In the genomic region with DNA sequence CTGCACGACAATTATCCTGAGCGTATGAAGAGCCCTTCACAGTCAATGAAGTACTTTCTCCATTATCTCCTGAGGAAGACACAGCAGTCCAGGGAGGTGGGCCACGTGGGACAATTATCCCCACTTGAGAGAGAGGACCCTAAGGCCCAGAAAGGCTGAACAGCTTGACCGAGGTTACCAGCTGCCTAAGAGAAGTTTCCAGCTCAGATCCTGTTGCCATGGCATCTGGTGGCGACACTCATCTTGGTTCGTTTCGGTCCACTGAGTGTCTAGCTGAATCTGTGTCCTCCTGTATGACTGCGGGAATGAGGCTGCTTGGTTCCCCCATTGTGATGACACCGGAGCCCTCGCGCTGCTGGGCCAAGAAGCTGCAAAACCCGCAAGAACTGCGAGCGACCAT, we compare ENCODE assay signal across 27 mouse cellular contexts.
DNase-seq lines count a peak whose midpoint lies in the region; ATAC-seq and TF ChIP-seq lines count a peak whose summit lies in the region.
"Had no signal": no experiment of that assay in that cellular context is flagged by ENCODE, and none has a peak within 500 bp of the region (broad histone marks: within the 10 kb centered on the region; RNA-seq: fewer than 3 reads in every experiment).

No protein-coding gene starts in this region.

- H3K27ac ChIP-seq in hindbrain, embryonic 11.5 days (ENCODE audit: low read depth, low read length) = no peak overlapping the region
- H3K27ac ChIP-seq in hindbrain, embryonic 12.5 days = no peak overlapping the region
- H3K27ac ChIP-seq in CH12.LX (ENCODE audit: insufficient read depth, low read depth) = no peak overlapping the region
- no peak overlapping the region for H3K27ac ChIP-seq in hindbrain, postnatal 0 days
- 0 out of 2 replicates have a peak overlapping the region, but pooled peaks have one; percentile 14 for H3K27ac ChIP-seq in midbrain, embryonic 16.5 days (ENCODE audit: low read length)
- H3K27ac ChIP-seq in gastrocnemius, adult 2 months = no peak overlapping the region
- H3K27ac ChIP-seq: embryonic facial prominence, embryonic 15.5 days; heart, adult 2 months; limb, embryonic 12.5 days; midbrain, embryonic 12.5 days had no signal

- in situ Hi-C loops in CH12.LX (cut with MboI; ENCODE audit: low pct_ligation_motif_present, low pct_unique_long_range_greater_than_20kb, low sequenced_read_pairs) = no loop called here

- no peak for ATAC-seq in hindbrain, embryonic 11.5 days (ENCODE audit: low FRiP score)
- ATAC-seq in hindbrain, embryonic 12.5 days (ENCODE audit: low FRiP score) = no peak
- peak; percentile 22; the same call in 1 of the 2 replicates for ATAC-seq in hindbrain, postnatal 0 days
- ATAC-seq in midbrain, embryonic 16.5 days = 0 out of 2 replicates have a peak, but pooled peaks have one; percentile 18
- ATAC-seq: CD4-positive, CD25-positive, alpha-beta regulatory T cell, adult 4 months; forebrain, embryonic 16.5 days; inflammation-experienced regulatory T-cells, adult 6 months; liver, postnatal 0 days had no signal

- H3K4me2 ChIP-seq in hindbrain, embryonic 11.5 days (replicated peaks; ENCODE audit: low read depth, low read length) = no peak overlapping the region
- no peak overlapping the region for H3K4me2 ChIP-seq in hindbrain, embryonic 12.5 days (replicated peaks)
- no peak overlapping the region for H3K4me2 ChIP-seq in CH12.LX (ENCODE audit: insufficient read depth, low read depth, poor library complexity, severe bottlenecking)
- H3K4me2 ChIP-seq in hindbrain, postnatal 0 days (ENCODE audit: low read depth, low read length) = no peak overlapping the region
- H3K4me2 ChIP-seq in midbrain, embryonic 16.5 days (ENCODE audit: low read length) = no peak overlapping the region
- H3K4me2 ChIP-seq: embryonic facial prominence, embryonic 15.5 days; limb, embryonic 12.5 days; liver, embryonic 11.5 days; midbrain, embryonic 12.5 days had no signal

- no peaks in the 10 kb centered on the region for H3K9me3 ChIP-seq in hindbrain, embryonic 11.5 days (ENCODE audit: control insufficient read depth, low read length)
- H3K9me3 ChIP-seq in hindbrain, embryonic 12.5 days (replicated peaks) = no peaks in the 10 kb centered on the region
- no peaks in the 10 kb centered on the region for H3K9me3 ChIP-seq in CH12.LX (replicated peaks; ENCODE audit: low read length)
- no peaks in the 10 kb centered on the region for H3K9me3 ChIP-seq in hindbrain, postnatal 0 days (ENCODE audit: low read length)
- no peaks in the 10 kb centered on the region for H3K9me3 ChIP-seq in midbrain, embryonic 16.5 days (replicated peaks; ENCODE audit: control insufficient read depth, low read length, poor library complexity, severe bottlenecking)
- H3K9me3 ChIP-seq: embryonic facial prominence, embryonic 15.5 days; limb, embryonic 12.5 days; midbrain, embryonic 12.5 days had no signal

- WGBS in hindbrain, embryonic 11.5 days = 78% methylated on average over 14 of the region's 14 CpGs
- 67% methylated on average over 14 of the region's 14 CpGs for WGBS in hindbrain, embryonic 12.5 days
- 57% methylated on average over 14 of the region's 14 CpGs for WGBS in hindbrain, postnatal 0 days
- WGBS in midbrain, embryonic 16.5 days = 57% methylated on average over 14 of the region's 14 CpGs

- TF ChIP-seq RAD21 in CH12.LX (IDR thresholded peaks at IDR 0.05; ENCODE audit: low read depth, low read length) = no peak

- dilution Hi-C loops in CH12.LX (cut with MboI; ENCODE audit: extremely low pct_ligation_motif_present, extremely low pct_unique_long_range_greater_than_20kb, low sequenced_read_pairs) = no loop called here

- no peak overlapping the region for H3K4me3 ChIP-seq in hindbrain, embryonic 11.5 days (ENCODE audit: low read depth, low read length)
- no peak overlapping the region for H3K4me3 ChIP-seq in hindbrain, embryonic 12.5 days
- H3K4me3 ChIP-seq in CH12.LX (replicated peaks in 1 of 3; ENCODE audit: low read depth in 2 of 3, low read length in 2 of 3, poor library complexity in 1 of 3) = no peak overlapping the region
- H3K4me3 ChIP-seq in hindbrain, postnatal 0 days (ENCODE audit: low read length) = no peak overlapping the region
- H3K4me3 ChIP-seq in midbrain, embryonic 16.5 days (ENCODE audit: low read depth, low read length) = no peak overlapping the region
- H3K4me3 ChIP-seq in gastrocnemius, adult 2 months = no peak overlapping the region
- H3K4me3 ChIP-seq: embryonic facial prominence, embryonic 15.5 days; heart, adult 2 months; limb, embryonic 12.5 days; midbrain, embryonic 12.5 days had no signal

- peak; percentile 18 for DNase-seq in hindbrain, embryonic 11.5 days (ENCODE audit: low spot score)
- peak; percentile 39 for DNase-seq in CH12.LX (ENCODE audit: extremely low read depth)
- DNase-seq in hindbrain, postnatal 0 days (ENCODE audit: low spot score) = peak; percentile 40
- DNase-seq in urinary bladder, adult 18-20 months (ENCODE audit: low spot score in 2 of 2) = no peak
- DNase-seq in right cerebral cortex, postnatal 14 days = no peak
- DNase-seq in gastrocnemius, adult 2 months = no peak
- DNase-seq: adrenal gland, postnatal 36 days; cerebellum, adult 2 months; cerebellum, postnatal 25 days; gastrocnemius, postnatal 25 days; heart, adult 2 months; heart, postnatal 36 days; kidney, adult 2 months; kidney, postnatal 10 days; liver, postnatal 0 days; lung, postnatal 10 days; right cerebral cortex, postnatal 25 days; thymus, postnatal 25 days had no signal

- TF ChIP-seq CTCF in CH12.LX (conservative IDR thresholded peaks at IDR 0.05 in 1 of 2, IDR thresholded peaks at IDR 0.05 in 1 of 2; ENCODE audit: low read depth in 2 of 2, low read length in 2 of 2) = no peak
- TF ChIP-seq CTCF in hindbrain, postnatal 0 days (IDR thresholded peaks at IDR 0.05; ENCODE audit: low read depth) = no peak
- TF ChIP-seq CTCF in gastrocnemius, adult 2 months (IDR thresholded peaks at IDR 0.05) = no peak

- no peaks in the 10 kb centered on the region for H3K27me3 ChIP-seq in hindbrain, embryonic 11.5 days (ENCODE audit: control insufficient read depth, insufficient read depth, low read length)
- no peaks in the 10 kb centered on the region for H3K27me3 ChIP-seq in hindbrain, embryonic 12.5 days
- H3K27me3 ChIP-seq in CH12.LX (replicated peaks) = peaks cover 11% of the 10 kb centered on the region
- H3K27me3 ChIP-seq in hindbrain, postnatal 0 days (ENCODE audit: insufficient read depth, low read length) = no peaks in the 10 kb centered on the region
- no peaks in the 10 kb centered on the region for H3K27me3 ChIP-seq in midbrain, embryonic 16.5 days (ENCODE audit: control insufficient read depth, insufficient read depth, low read depth, low read length)
- H3K27me3 ChIP-seq: embryonic facial prominence, embryonic 15.5 days had no signal

- H3K36me3 ChIP-seq in hindbrain, embryonic 11.5 days (ENCODE audit: control insufficient read depth, insufficient read depth, low read length) = no peaks in the 10 kb centered on the region
- H3K36me3 ChIP-seq in hindbrain, embryonic 12.5 days = no peaks in the 10 kb centered on the region
- no peaks in the 10 kb centered on the region for H3K36me3 ChIP-seq in CH12.LX (replicated peaks in 1 of 2; ENCODE audit: control insufficient read depth in 1 of 2, insufficient read depth in 1 of 2, low read length in 1 of 2)
- H3K36me3 ChIP-seq in hindbrain, postnatal 0 days (ENCODE audit: insufficient read depth, low read length) = no peaks in the 10 kb centered on the region
- H3K36me3 ChIP-seq in midbrain, embryonic 16.5 days (ENCODE audit: control insufficient read depth, insufficient read depth, low read length) = no peaks in the 10 kb centered on the region
- H3K36me3 ChIP-seq: embryonic facial prominence, embryonic 15.5 days; limb, embryonic 12.5 days; midbrain, embryonic 12.5 days had no signal

- TF ChIP-seq EP300 in CH12.LX (IDR thresholded peaks at IDR 0.05; ENCODE audit: low read length) = no peak

- H3K79me2 ChIP-seq in CH12.LX (replicated peaks; ENCODE audit: control insufficient read depth, extremely low read depth, insufficient read depth, poor library complexity, severe bottlenecking) = no peaks in the 10 kb centered on the region

- no peak for TF ChIP-seq POLR2A in CH12.LX (IDR thresholded peaks at IDR 0.05; ENCODE audit: low read depth, low read length)

- no peak overlapping the region for H3K9ac ChIP-seq in hindbrain, embryonic 11.5 days (ENCODE audit: low read depth, low read length)
- no peak overlapping the region for H3K9ac ChIP-seq in hindbrain, embryonic 12.5 days
- H3K9ac ChIP-seq in CH12.LX (ENCODE audit: insufficient read depth, low read depth) = no peak overlapping the region
- H3K9ac ChIP-seq in hindbrain, postnatal 0 days (replicated peaks; ENCODE audit: low read length) = no peak overlapping the region
- no peak overlapping the region for H3K9ac ChIP-seq in midbrain, embryonic 16.5 days (ENCODE audit: low read depth, low read length)
- H3K9ac ChIP-seq: embryonic facial prominence, embryonic 15.5 days; limb, embryonic 12.5 days; liver, postnatal 0 days; midbrain, embryonic 12.5 days had no signal

- 0 out of 2 replicates have a peak, but pooled peaks cover 2% of the 10 kb centered on the region for H3K4me1 ChIP-seq in hindbrain, embryonic 11.5 days (replicated peaks; ENCODE audit: control insufficient read depth, insufficient read depth, low read length)
- 0 out of 2 replicates have a peak, but pooled peaks cover 5% of the 10 kb centered on the region for H3K4me1 ChIP-seq in hindbrain, embryonic 12.5 days
- H3K4me1 ChIP-seq in CH12.LX (ENCODE audit: control insufficient read depth in 1 of 2, insufficient read depth in 2 of 2) = peaks cover 3 to 12% of the 10 kb centered on the region in 2 experiments; a peak in 2 of 4 replicates
- H3K4me1 ChIP-seq in hindbrain, postnatal 0 days (ENCODE audit: insufficient read depth, low read length) = peaks cover 12% of the 10 kb centered on the region
- H3K4me1 ChIP-seq in midbrain, embryonic 16.5 days (ENCODE audit: control insufficient read depth, insufficient read depth, low read length) = peaks cover 7% of the 10 kb centered on the region
- H3K4me1 ChIP-seq: embryonic facial prominence, embryonic 15.5 days had no signal

- intact Hi-C loops in gastrocnemius, adult 2 months (cut with DNase I) = no loop called here

TF ChIP-seq in CH12.LX, 34 proteins besides CTCF, POLR2A, EP300 and RAD21:
- TF ChIP-seq ZMIZ1 (IDR thresholded peaks at IDR 0.05; ENCODE audit: low read depth, low read length) = no peak

Comparison
In these comparisons a context has a peak if more than half of its experiments do, and no peak if none do; other contexts are left out.
1. ATAC-seq: peak in hindbrain, postnatal 0 days (single experiment) and midbrain, embryonic 16.5 days (single experiment); none in hindbrain, embryonic 11.5 days (single experiment) and hindbrain, embryonic 12.5 days (single experiment).
2. DNase-seq: peak in hindbrain, embryonic 11.5 days (single experiment), CH12.LX (single experiment) and hindbrain, postnatal 0 days (single experiment); none in urinary bladder, adult 18-20 months (0 of 2), right cerebral cortex, postnatal 14 days (single experiment) and gastrocnemius, adult 2 months (single experiment).